Mouse (Mus musculus) right cerebral cortex, postnatal 25 days (tissue): Measurements from ENCODE around the gene Gm20388.

Experiments used
- DNase-seq: peaks from one replicate; pipeline ENCODE4 v3.0.0; 2022

Gene Gm20388

GRCm38 (mm10) chr8:121769095-121769494 lies 1858.5 kb downstream of the Gm20388 start:
- no peak for DNase-seq

- DNase-seq = no peak
These were observed 1859.0 kb downstream of the Gm20388 start for GRCm38 (mm10) chr8:121769621-121770020.

GRCm38 (mm10) chr8:121770845-121771752 lies 1860.5 kb downstream of the Gm20388 start:
- no peak for DNase-seq

- no peak for DNase-seq
These were observed 1863.2 kb downstream of the Gm20388 start for GRCm38 (mm10) chr8:121773876-121774275.

GRCm38 (mm10) chr8:121782493-121782892 lies 1871.9 kb downstream of the Gm20388 start:
- DNase-seq = no peak

GRCm38 (mm10) chr8:121786542-121786941 lies 1875.9 kb downstream of the Gm20388 start:
- DNase-seq = peak; percentile 75

GRCm38 (mm10) chr8:121788786-121789185 lies 1878.1 kb downstream of the Gm20388 start:
- no peak for DNase-seq

- DNase-seq = no peak
These were observed 1881.5 kb downstream of the Gm20388 start for GRCm38 (mm10) chr8:121792159-121792558.

GRCm38 (mm10) chr8:121792627-121793026 lies 1882.0 kb downstream of the Gm20388 start:
- no peak for DNase-seq

GRCm38 (mm10) chr8:121794151-121794550 lies 1883.5 kb downstream of the Gm20388 start:
- DNase-seq = no peak

- DNase-seq = no peak
These were observed 1884.8 kb downstream of the Gm20388 start for GRCm38 (mm10) chr8:121795461-121795860.

- DNase-seq = no peak
These were observed 1885.8 kb downstream of the Gm20388 start for GRCm38 (mm10) chr8:121796406-121796805.

GRCm38 (mm10) chr8:121798401-121798800 lies 1887.8 kb downstream of the Gm20388 start:
- no peak for DNase-seq

GRCm38 (mm10) chr8:121804829-121805228 lies 1894.2 kb downstream of the Gm20388 start:
- no peak for DNase-seq

- no peak for DNase-seq
These were observed 1895.5 kb downstream of the Gm20388 start for GRCm38 (mm10) chr8:121806126-121806525.

GRCm38 (mm10) chr8:121808032-121808431 lies 1897.4 kb downstream of the Gm20388 start:
- no peak for DNase-seq

GRCm38 (mm10) chr8:121809524-121810155 lies 1899.0 kb downstream of the Gm20388 start:
- peak; percentile 69 for DNase-seq

GRCm38 (mm10) chr8:121811502-121811901 lies 1900.9 kb downstream of the Gm20388 start:
- DNase-seq = no peak

- DNase-seq = no peak
These were observed 1901.4 kb downstream of the Gm20388 start for GRCm38 (mm10) chr8:121811931-121812570.

- DNase-seq = no peak
These were observed 1907.6 kb downstream of the Gm20388 start for GRCm38 (mm10) chr8:121818226-121818625.

- DNase-seq = no peak
These were observed 1910.2 kb downstream of the Gm20388 start for GRCm38 (mm10) chr8:121820840-121821239.

- no peak for DNase-seq
These were observed 1910.7 kb downstream of the Gm20388 start for GRCm38 (mm10) chr8:121821320-121821719.

- DNase-seq = no peak
These were observed 1911.1 kb downstream of the Gm20388 start for GRCm38 (mm10) chr8:121821770-121822169.

GRCm38 (mm10) chr8:121827726-121828125 lies 1917.1 kb downstream of the Gm20388 start:
- DNase-seq = peak; percentile 1
